Mouse (Mus musculus) small intestine, adult 2 months (tissue): ENCODE data around the gene Cgrrf1.

Source experiments
- CTCF ChIP-seq: fragments of 200-500 bp; IDR thresholded peaks from 2 replicates; pipeline ENCODE4 v1.5.1; 2012; ENCODE audit warnings: low read depth, mild to moderate bottlenecking, control low read depth, inconsistent platforms, low read length, moderate library complexity, mixed read lengths; ENCODE audit not compliant: insufficient replicate concordance, insufficient read length; ENCODE audit errors: extremely low read depth
- POLR2A ChIP-seq: fragments of 200-500 bp; IDR thresholded peaks from 2 replicates; pipeline ENCODE4 v1.6.1; 2012; ENCODE audit warnings: low read depth, mild to moderate bottlenecking, control low read depth, inconsistent platforms, low read length, moderate library complexity

DNA sequence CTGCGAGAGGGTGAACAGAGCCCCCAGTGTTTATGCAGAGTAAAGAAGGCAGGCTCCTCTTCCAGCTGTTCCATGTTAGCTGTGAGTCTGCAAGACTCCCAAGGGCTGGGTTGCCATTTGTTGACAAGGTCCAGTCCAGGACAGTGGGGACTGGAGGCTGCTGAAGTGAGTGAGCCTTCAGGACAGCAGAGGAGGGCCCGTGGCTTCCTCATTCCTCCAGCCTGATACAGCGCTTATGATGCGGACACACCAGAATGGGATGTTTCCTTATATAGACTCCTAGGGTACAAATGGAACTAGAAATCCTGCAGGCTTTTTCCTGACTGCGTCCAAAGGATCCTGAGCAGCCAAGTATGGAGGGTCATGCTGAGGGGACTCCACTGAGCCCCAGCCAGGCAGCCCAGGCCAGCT lies 54.0 kb downstream of the Cgrrf1 start:
- TF ChIP-seq POLR2A (no peak), CTCF (no peak)
